Mouse (Mus musculus) liver, postnatal 0 days (tissue): ENCODE measurements at regions not wholly inside any gene's neighbourhood (a gene's known extent, or its start where the extent isn't known, plus 50 kb on each side); places are given as distances from the start of the nearest gene placed in this dataset.

Source experiments
- ATAC-seq: fragments of 200-750 bp; cut with Nextera tagmentation; 2 replicates; pipeline ENCODE4 v1.8.0; 2017; ENCODE audit warnings: mild to moderate bottlenecking, moderate library complexity
- DNase-seq: peaks from one replicate; pipeline ENCODE4 v3.0.0-alpha.2; 2016
- H3K27ac ChIP-seq: fragments of 300-500 bp; sonication (generic); 2 replicates; pipeline ENCODE4 v1.5.1; 2014; ENCODE audit warnings: antibody characterized with exemption, moderate library complexity, mild to moderate bottlenecking, low read depth
- H3K27me3 ChIP-seq: fragments of 300-500 bp; sonication (generic); 2 replicates; pipeline ENCODE4 v1.6.1; 2014; ENCODE audit warnings: low read length, control low read depth, mixed read lengths; ENCODE audit not compliant: insufficient read depth
- H3K36me3 ChIP-seq: fragments of 300-500 bp; sonication (generic); replicated peaks from 2 replicates; pipeline ENCODE4 v1.6.1; 2014; ENCODE audit warnings: mild to moderate bottlenecking, control low read depth, low read length, moderate library complexity, mixed read lengths; ENCODE audit not compliant: insufficient read depth
- H3K4me1 ChIP-seq: fragments of 300-500 bp; sonication (generic); 2 replicates; pipeline ENCODE4 v1.6.1; 2014; ENCODE audit warnings: antibody characterized with exemption, mild to moderate bottlenecking, control low read depth; ENCODE audit not compliant: insufficient read depth
- H3K4me2 ChIP-seq: fragments of 300-500 bp; sonication (generic); 2 replicates; pipeline ENCODE4 v1.6.1; 2014; ENCODE audit warnings: low read depth, mild to moderate bottlenecking, low read length, moderate library complexity, mixed read lengths
- H3K4me3 ChIP-seq: fragments of 300-500 bp; sonication (generic); 2 replicates; pipeline ENCODE4 v1.5.1; 2014; ENCODE audit warnings: low read depth, low read length
- H3K9ac ChIP-seq: fragments of 300-500 bp; sonication (generic); replicated peaks from 2 replicates; pipeline ENCODE4 v1.6.1; 2014; ENCODE audit warnings: mild to moderate bottlenecking, moderate library complexity
- H3K9me3 ChIP-seq: fragments of 300-500 bp; sonication (generic); 2 replicates; pipeline ENCODE4 v1.6.1; 2016; ENCODE audit warnings: mild to moderate bottlenecking, control low read depth, low read length, mixed read lengths
- CTCF ChIP-seq: sonication (generic); IDR thresholded peaks from 2 replicates; pipeline ENCODE4 v1.5.1; 2016; ENCODE audit warnings: antibody characterized with exemption, low read depth
- EP300 ChIP-seq: IDR thresholded peaks from 2 replicates; pipeline ENCODE4 v1.6.1; 2016; ENCODE audit warnings: antibody characterized with exemption, low read depth, mild to moderate bottlenecking
- WGBS: fragments of 180-500 bp; shearing (Covaris S2); extraction: QIAGEN DNeasy Blood & Tissue Kit; methylation state at CpG from one replicate; pipeline ENCODE4 v1.1.7; 2014; ENCODE audit not compliant: insufficient replicate concordance; 5-methylcytosine and 5-hydroxymethylcytosine counted together

- Histone ChIP-seq H3K4me3 (no peak overlapping the region), H3K9me3 (no peaks in the 10 kb centered on the region), H3K27ac (no peak overlapping the region), H3K4me1 (no peaks in the 10 kb centered on the region), H3K36me3 (no peaks in the 10 kb centered on the region), H3K27me3 (no peaks in the 10 kb centered on the region), H3K4me2 (no peak overlapping the region), H3K9ac (no peak overlapping the region)
- 25% methylated on average over 7 of the region's 7 CpGs for WGBS
- TF ChIP-seq EP300, result no peak
- TF ChIP-seq CTCF, result no peak
- DNase-seq, result no peak
- ATAC-seq, result no peak
These were observed 71.4 kb downstream of the Emp1 start for GRCm38 (mm10) chr6:135433753-135434152.

DNA sequence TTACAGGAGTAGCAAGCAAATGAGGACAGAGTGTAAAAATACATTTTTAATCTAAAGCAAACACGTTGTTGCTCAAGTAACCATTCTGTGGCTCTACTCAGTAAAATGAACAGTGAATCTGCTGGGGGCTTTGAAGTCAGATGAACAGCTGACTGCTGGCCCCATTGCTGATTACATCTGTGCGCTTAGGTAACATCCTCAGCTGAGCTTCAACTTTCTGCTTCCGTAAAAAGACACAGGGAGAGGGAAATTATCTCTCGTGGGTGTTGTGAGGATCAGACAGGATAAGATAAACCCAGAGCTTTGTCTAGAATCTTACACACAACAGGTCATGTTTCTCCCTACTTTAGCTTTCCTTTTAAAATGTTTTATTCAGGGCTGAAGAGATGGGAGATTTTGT, 74.0 kb downstream of the Emp1 start:
- Histone ChIP-seq H3K27me3 (no peaks in the 10 kb centered on the region), H3K4me1 (no peaks in the 10 kb centered on the region), H3K36me3 (no peaks in the 10 kb centered on the region), H3K4me2 (no peak overlapping the region), H3K4me3 (no peak overlapping the region), H3K9ac (no peak overlapping the region), H3K9me3 (no peaks in the 10 kb centered on the region), H3K27ac (no peak overlapping the region)
- no peak for DNase-seq
- ATAC-seq, result no peak
- no peak for TF ChIP-seq EP300
- no peak for TF ChIP-seq CTCF
- WGBS, result 57% methylated on average over 4 of the region's 4 CpGs

- Histone ChIP-seq H3K4me3 (no peak overlapping the region), H3K9me3 (no peaks in the 10 kb centered on the region), H3K27ac (no peak overlapping the region), H3K36me3 (no peaks in the 10 kb centered on the region), H3K27me3 (no peaks in the 10 kb centered on the region), H3K4me1 (no peaks in the 10 kb centered on the region), H3K4me2 (no peak overlapping the region), H3K9ac (no peak overlapping the region)
- no peak for ATAC-seq
- 84% methylated on average over 3 of the region's 3 CpGs for WGBS
- TF ChIP-seq CTCF (no peak), EP300 (no peak)
- DNase-seq, result no peak
These were observed 75.9 kb downstream of the Emp1 start for GRCm38 (mm10) chr6:135438271-135438670.

DNA sequence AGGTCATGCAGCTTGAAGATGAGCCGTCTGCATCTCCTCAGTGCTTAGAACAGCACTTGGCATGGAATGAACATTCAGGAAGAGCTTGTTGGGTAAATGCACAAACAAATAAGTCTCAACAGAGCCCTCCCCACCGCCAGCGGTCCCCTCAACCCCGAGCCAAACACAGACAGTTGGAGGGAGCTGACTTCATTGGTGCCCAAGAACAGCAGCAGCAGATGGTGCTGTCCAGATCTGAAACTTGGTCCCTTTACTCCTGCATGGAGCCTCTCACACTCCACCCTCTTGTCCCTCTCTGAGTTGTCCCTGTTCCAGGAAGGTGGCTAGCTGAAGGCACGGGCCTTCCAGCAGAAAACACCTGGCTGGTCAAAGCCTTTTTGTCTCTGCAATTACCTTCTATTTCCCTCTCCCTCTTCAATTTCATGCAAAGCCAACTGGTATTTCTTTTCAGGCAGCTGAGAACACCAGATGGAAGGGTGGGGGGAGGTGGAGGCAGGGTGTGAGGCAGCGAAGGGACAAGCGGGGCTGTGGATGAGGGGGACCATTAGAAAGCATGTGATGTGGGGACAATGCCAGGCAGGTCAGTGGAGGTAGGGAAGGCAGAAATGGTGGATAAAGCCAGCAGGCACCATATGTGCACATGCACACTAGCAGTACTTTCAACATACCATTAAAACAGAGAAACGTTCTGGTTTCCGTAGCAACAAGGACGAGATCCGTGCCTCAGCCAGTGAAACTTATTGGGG, 79.0 kb downstream of the Emp1 start:
- Histone ChIP-seq H3K9me3 (no peaks in the 10 kb centered on the region), H3K9ac (no peak overlapping the region), H3K4me1 (no peaks in the 10 kb centered on the region), H3K27me3 (0 out of 2 replicates have a peak, but pooled peaks cover 2% of the 10 kb centered on the region), H3K27ac (no peak overlapping the region), H3K36me3 (no peaks in the 10 kb centered on the region), H3K4me3 (no peak overlapping the region), H3K4me2 (no peak overlapping the region)
- DNase-seq (no peak), ATAC-seq (no peak)
- TF ChIP-seq CTCF, result no peak
- WGBS, result 73% methylated on average over 11 of the region's 11 CpGs

DNA sequence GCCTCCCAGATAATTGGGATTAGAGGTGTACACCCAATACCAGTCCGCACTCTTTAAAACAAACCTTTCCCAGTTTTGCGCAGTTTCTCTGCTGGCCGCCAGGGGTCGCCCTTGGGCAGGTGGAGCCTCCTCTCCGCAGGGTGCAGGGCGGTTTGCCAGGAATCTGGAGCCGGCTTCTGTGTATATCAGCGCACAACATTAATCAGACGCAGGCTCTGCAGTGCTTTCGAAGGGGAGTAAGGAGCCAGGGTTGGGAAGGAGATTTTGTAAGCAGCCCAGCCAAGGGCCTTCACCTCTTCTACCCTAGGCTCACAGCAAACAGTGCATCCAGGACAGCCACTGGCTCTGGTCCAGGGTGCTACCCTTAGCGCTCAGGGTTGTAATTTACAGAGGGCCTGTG, 82.3 kb downstream of the Emp1 start:
- Histone ChIP-seq H3K4me3 (no peak overlapping the region), H3K4me1 (no peaks in the 10 kb centered on the region), H3K9ac (no peak overlapping the region), H3K27ac (no peak overlapping the region), H3K4me2 (no peak overlapping the region), H3K9me3 (no peaks in the 10 kb centered on the region), H3K27me3 (0 out of 2 replicates have a peak, but pooled peaks cover 2% of the 10 kb centered on the region), H3K36me3 (no peaks in the 10 kb centered on the region)
- TF ChIP-seq CTCF, result peak; percentile 94
- no peak for TF ChIP-seq EP300
- DNase-seq (peak; percentile 80), ATAC-seq (peak; percentile 41; the same call in 1 of the 2 replicates)
- 5% methylated on average over 11 of the region's 11 CpGs for WGBS

DNA sequence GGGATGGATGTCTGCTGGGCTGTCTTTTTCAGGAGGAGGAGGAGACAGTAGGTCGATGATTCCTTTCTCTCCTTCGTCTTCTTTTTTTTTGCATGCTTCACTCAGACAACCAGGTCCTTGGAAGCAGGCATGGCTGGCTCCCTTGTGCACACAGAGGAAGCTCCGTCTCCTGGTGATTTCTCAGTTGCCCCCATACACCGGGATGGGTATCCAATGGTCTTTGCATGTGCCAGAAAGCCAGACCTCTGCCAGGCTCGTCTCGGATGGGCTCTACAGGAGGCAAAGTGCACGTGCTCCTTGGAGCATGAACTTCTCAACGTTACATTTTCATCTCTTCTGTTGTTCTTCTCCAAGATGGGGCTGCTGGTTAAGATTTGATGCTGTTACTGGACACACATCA, 82.7 kb downstream of the Emp1 start:
- Histone ChIP-seq H3K9me3 (no peaks in the 10 kb centered on the region), H3K27me3 (0 out of 2 replicates have a peak, but pooled peaks cover 2% of the 10 kb centered on the region), H3K36me3 (no peaks in the 10 kb centered on the region), H3K4me1 (no peaks in the 10 kb centered on the region), H3K4me2 (no peak overlapping the region), H3K4me3 (no peak overlapping the region), H3K27ac (no peak overlapping the region), H3K9ac (no peak overlapping the region)
- DNase-seq (no peak), ATAC-seq (no peak)
- WGBS, result 54% methylated on average over 8 of the region's 8 CpGs
- TF ChIP-seq EP300 (no peak), CTCF (no peak)
